Mouse (Mus musculus): ENCODE results near the gene Afmid.

GRCm38 (mm10) chr11:117778031-117778430 lies 47.7 kb upstream of the Afmid start:
- TF ChIP-seq CTCF (IDR thresholded peaks at IDR 0.05; ENCODE audit: extremely low read depth, insufficient read depth, low read length) (no peak), POLR2A (IDR thresholded peaks at IDR 0.05; ENCODE audit: extremely low read depth, insufficient read depth, low read length) (no peak)
